Mouse (Mus musculus): ENCODE measurements at regions not wholly inside any gene's neighbourhood (a gene's known extent, or its start where the extent isn't known, plus 50 kb on each side); places are given as distances from the start of the nearest gene placed in this dataset.

DNA sequence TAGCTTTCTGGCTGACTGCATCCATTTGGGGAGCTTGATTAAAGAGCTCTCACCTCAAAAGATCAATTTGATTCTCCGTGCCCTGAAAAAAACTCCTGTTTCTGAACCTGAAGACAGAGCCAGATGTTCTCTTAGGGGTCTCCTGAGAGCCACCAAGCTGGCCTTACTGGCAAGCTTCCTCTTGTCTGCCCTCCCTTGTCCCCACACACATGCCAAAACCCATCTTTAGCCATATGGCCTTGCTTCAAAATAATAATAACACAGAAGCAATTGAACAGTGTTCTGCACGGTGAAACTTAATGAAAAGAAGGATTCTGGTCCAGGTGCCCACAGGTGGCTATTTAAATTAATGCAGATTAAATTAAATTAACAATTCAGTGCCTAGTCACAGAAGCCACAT is 107.1 kb upstream of the Ces5a start:
- TF ChIP-seq EP300 (IDR thresholded peaks at IDR 0.05) (no peak), CTCF (IDR thresholded peaks at IDR 0.05) (no peak)
